Mouse (Mus musculus) testis, adult 10 weeks (tissue): ENCODE measurements around the gene Unc13a. TPM values are rescaled to one million over a fixed set of nuclear protein-coding genes. Genes with fewer than 3 reads are reported as not detected.

ENCODE experiments used
- polyA plus RNA-seq: library from polyadenylated mRNA; stranded (reverse); fragments of 350-450 nt; fragmentation: Illumina TruSeq; extraction: RNeasy Lipid Tissue Mini Kit (QIAGEN cat#74804); gene quantifications from one replicate; pipeline ENCODE4 v1.2.3, GENCODE M21; 2014; ENCODE audit warnings: low read depth, low replicate concordance

Gene Unc13a
- 0.04 TPM for polyA plus RNA-seq

GRCm38 (mm10) chr8:71671549-71671965, at the start of gene Unc13a:
TSS of gene Unc13a (minus strand) at chr8:71671757.

DNA sequence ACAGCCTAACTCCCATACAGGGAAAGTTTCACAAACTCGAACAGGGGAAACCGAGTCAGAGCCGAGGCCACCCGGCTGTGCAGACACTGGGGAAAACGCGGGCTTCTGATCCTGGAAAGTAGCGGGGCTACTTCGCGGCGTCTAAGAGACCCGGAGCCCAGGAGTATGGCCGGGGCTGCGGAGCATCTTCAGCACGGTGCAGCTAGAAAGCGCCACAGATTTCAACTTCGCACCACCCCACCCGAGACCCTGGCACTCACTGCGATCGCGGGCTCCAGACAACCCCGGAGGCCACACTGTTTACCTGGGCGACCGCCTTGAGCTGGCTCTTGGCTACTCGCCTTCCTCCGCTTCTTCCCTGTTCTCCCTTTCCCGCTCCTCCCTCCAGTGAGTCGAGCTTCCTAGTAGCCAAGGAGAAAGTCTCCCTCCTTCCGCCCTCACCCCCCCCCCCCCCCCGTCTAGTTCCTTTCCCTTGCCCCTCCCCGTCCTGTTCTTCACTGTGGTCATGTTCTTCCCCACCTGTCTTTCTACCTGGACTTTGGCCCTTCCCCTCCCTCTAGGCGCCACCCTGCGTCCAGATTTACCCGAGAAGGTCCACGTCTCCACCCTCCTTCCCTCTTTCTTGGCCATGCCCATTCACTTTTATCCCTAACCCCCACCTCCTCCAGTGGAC, 30.0 kb upstream of the Unc13a start, which contains the start of gene B3gnt3:
TSS of gene B3gnt3 (minus strand) at position 376 of the 673 bp plus-strand sequence.

GRCm38 (mm10) chr8:71689028-71689427, 17.5 kb upstream of the Unc13a start, which contains the start of gene Insl3:
TSS of gene Insl3 (plus strand) at chr8:71689214.

DNA sequence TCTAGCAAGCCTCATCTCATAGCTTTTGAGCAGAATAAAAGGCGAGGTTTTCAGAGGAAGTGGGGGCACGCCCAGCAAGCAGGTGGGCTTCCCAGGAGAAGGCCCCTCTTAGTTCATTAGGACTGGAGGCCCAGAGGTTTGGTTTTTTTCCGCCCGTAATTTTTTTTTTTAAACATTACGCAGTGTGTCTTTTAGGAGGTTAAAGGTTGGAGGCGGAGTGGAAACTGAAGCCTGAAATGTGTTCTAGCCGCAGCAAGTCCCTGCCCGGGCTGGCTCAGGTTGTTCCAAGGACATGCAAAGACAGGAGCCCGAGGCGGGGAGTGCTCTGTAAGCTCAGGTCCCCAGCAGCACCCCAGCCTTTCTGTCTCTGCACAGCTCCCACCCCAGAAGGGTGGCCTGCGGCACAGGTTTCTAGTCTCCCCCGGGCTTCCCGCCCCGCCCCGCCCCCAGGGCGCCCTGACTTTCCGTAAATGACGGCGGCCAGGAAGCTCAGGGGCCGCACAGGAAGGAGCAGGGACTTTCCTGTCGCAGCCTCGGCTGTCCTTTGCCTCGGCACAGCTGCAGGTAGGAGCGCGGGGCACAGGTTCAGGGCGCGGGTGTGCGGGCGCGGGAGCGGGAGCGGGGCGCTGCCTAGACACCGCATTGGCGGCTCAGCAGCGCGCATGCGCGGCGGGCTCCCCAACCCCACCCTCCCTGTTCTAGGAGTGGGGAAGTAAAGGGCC, 4.6 kb upstream of the Unc13a start, which contains the start of gene Jak3:
TSS of gene Jak3 (plus strand) at position 277 of the 722 bp plus-strand sequence.

DNA sequence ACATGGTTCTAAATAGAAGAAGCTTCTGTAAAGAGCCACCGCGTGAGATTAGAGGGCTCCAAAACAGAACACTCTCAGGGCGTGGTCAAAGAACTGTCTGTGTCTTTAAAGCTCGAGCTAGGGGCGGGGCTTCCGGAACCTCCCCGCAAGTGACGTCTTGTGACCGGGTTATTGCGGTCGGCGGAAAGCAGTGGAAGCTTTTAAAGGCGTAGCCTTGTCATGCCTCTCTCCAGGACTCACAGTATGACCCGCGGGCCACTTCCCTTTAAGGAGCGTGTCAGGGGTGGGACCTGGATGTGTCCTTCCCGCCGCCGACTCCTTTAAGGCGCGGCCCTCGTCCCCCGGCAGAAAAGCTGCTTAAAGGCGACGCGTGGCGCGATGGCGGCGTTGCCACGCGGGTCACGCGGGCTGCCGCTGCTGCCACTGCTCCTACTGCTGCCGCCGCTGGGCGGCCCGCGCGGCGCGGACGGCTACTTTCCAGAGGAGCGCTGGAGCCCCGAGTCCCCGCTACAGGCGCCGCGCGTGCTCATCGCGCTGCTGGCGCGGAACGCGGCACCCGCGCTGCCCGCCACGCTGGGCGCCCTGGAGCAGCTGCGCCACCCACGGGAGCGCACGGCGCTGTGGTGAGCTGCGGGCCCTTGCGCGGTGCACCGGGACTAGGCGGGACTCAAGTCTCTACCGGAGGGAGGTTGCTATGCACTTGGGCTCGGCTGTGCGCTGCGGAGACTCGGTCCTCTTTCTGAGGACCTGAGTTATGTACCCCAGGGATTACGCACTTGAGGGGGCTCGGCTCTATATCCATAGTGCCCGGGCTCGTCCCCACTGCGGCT, 60.5 kb downstream of the Unc13a start, which contains the start of gene Colgalt1:
TSS of gene Colgalt1 (plus strand) at position 177 of the 830 bp plus-strand sequence.

GRCm38 (mm10) chr8:71597451-71597850, 74.1 kb downstream of the Unc13a start, which contains the start of gene Fam129c:
TSS of gene Fam129c (plus strand) at chr8:71597648.

GRCm38 (mm10) chr8:71591471-71592373, 79.8 kb downstream of the Unc13a start, which contains the start of gene Pgls:
TSS of gene Pgls (plus strand) at chr8:71592176.

Other genes starting within 250 kb of the Unc13a start
- gene Abhd8, start 208.1 kb downstream of the Unc13a start, polyA plus RNA-seq = 2.9 TPM
- gene Mrpl34, start 206.8 kb downstream of the Unc13a start, polyA plus RNA-seq = 2.6 TPM
- gene Dda1, start 202.6 kb downstream of the Unc13a start, polyA plus RNA-seq = 12.2 TPM
- gene Ano8, start 185.8 kb downstream of the Unc13a start, polyA plus RNA-seq = 0.07 TPM
- gene Gtpbp3, start 183.7 kb downstream of the Unc13a start, polyA plus RNA-seq = 0.59 TPM
- not detected for gene Plvap, start 160.0 kb downstream of the Unc13a start, polyA plus RNA-seq
- gene Ccdc194, start 146.0 kb downstream of the Unc13a start, polyA plus RNA-seq = not detected
- gene Bst2, start 134.3 kb downstream of the Unc13a start, polyA plus RNA-seq = 0.88 TPM
- 1.1 TPM for gene Mvb12a, start 128.8 kb downstream of the Unc13a start, polyA plus RNA-seq
- 0.34 TPM for gene Tmem221, start 112.9 kb downstream of the Unc13a start, polyA plus RNA-seq
- gene Nxnl1, start 105.2 kb downstream of the Unc13a start, polyA plus RNA-seq = 0.38 TPM
- gene Slc27a1, start 102.9 kb downstream of the Unc13a start, polyA plus RNA-seq = 2.4 TPM
- gene Pgls, start 79.6 kb downstream of the Unc13a start, polyA plus RNA-seq = 0.36 TPM
- gene Fam129c, start 74.1 kb downstream of the Unc13a start, polyA plus RNA-seq = 1.4 TPM
- 17.1 TPM for gene Colgalt1, start 60.8 kb downstream of the Unc13a start, polyA plus RNA-seq
- gene Jak3, start 4.5 kb upstream of the Unc13a start, polyA plus RNA-seq = 0.06 TPM
- gene Insl3, start 17.5 kb upstream of the Unc13a start, polyA plus RNA-seq = 108 TPM
- gene B3gnt3, start 30.0 kb upstream of the Unc13a start, polyA plus RNA-seq = 0.13 TPM
- gene Fcho1, start 54.0 kb upstream of the Unc13a start, polyA plus RNA-seq = not detected
- 5.6 TPM for gene Zfp709, start 210.3 kb upstream of the Unc13a start, polyA plus RNA-seq
- gene Zfp882, start 236.9 kb upstream of the Unc13a start, polyA plus RNA-seq = 2.9 TPM
- gene Zfp617, start 236.9 kb upstream of the Unc13a start, polyA plus RNA-seq = 34.1 TPM